23 mouse cellular contexts compared by ENCODE assay signal in genomic region chr14:103529733-103530367, GRCm38 (mm10). TPM values are rescaled to one million over a fixed set of nuclear protein-coding genes. Genes with fewer than 3 reads are reported as not detected.
A peak's percentile ranks its signal among the peaks of the same experiment; 100 is the strongest.
DNase-seq lines count a peak whose midpoint lies in the region; ATAC-seq lines count a peak whose summit lies in the region.
"Had no signal": no experiment of that assay in that cellular context is flagged by ENCODE, and none has a peak within 500 bp of the region (broad histone marks: within the 10 kb centered on the region; RNA-seq: fewer than 3 reads in every experiment).

No protein-coding gene starts in this region.

- peaks cover 11% of the 10 kb centered on the region for H3K4me1 ChIP-seq in midbrain, embryonic 10.5 days
- H3K4me1 ChIP-seq in midbrain, embryonic 15.5 days, result peaks cover 6% of the 10 kb centered on the region; the same call in 1 of the 2 replicates
- peaks cover 6% of the 10 kb centered on the region; the same call in 1 of the 2 replicates for H3K4me1 ChIP-seq in hindbrain, embryonic 15.5 days (replicated peaks)
- H3K4me1 ChIP-seq in neural tube, embryonic 14.5 days (ENCODE audit: control insufficient read depth, insufficient read depth, low read length), result peaks cover 7% of the 10 kb centered on the region; the same call in 1 of the 2 replicates
- H3K4me1 ChIP-seq: embryonic facial prominence, embryonic 12.5 days; heart, embryonic 13.5 days; kidney, embryonic 15.5 days had no signal

- H3K4me2 ChIP-seq in midbrain, embryonic 15.5 days, result no peak overlapping the region
- H3K4me2 ChIP-seq in hindbrain, embryonic 15.5 days, result no peak overlapping the region; the same call in 1 of the 2 replicates
- H3K4me2 ChIP-seq in neural tube, embryonic 14.5 days (ENCODE audit: low read depth, low read length), result no peak overlapping the region
- H3K4me2 ChIP-seq: embryonic facial prominence, embryonic 12.5 days; heart, embryonic 13.5 days; kidney, embryonic 15.5 days; liver, embryonic 11.5 days; lung, embryonic 14.5 days had no signal

- DNase-seq in midbrain, embryonic 10.5 days (ENCODE audit: low spot score), result peak; percentile 37
- DNase-seq in embryo, embryonic 11 days, result peak; percentile 47
- no peak for DNase-seq in left cerebral cortex, adult 9 months (ENCODE audit: low spot score in 2 of 2)
- no peak for DNase-seq in cerebellum, adult 9-10 months
- DNase-seq: adrenal gland, adult 2 months; gastrocnemius, adult 2 months; heart, postnatal 36 days; left cerebral cortex, postnatal 4 days; lung, embryonic 14.5 days; right cerebral cortex, adult 18-20 months; thymus, adult 18-20 months had no signal

- no peaks in the 10 kb centered on the region for H3K27me3 ChIP-seq in midbrain, embryonic 10.5 days (ENCODE audit: low read depth, poor library complexity, severe bottlenecking)
- H3K27me3 ChIP-seq in midbrain, embryonic 15.5 days (replicated peaks), result no peaks in the 10 kb centered on the region
- H3K27me3 ChIP-seq in hindbrain, embryonic 15.5 days, result no peaks in the 10 kb centered on the region
- no peaks in the 10 kb centered on the region for H3K27me3 ChIP-seq in neural tube, embryonic 14.5 days (ENCODE audit: control insufficient read depth, insufficient read depth, low read length)
- H3K27me3 ChIP-seq: embryonic facial prominence, embryonic 12.5 days; heart, embryonic 13.5 days; kidney, embryonic 15.5 days had no signal

- no peak for ATAC-seq in midbrain, embryonic 15.5 days (replicated peaks)
- ATAC-seq in hindbrain, embryonic 15.5 days (ENCODE audit: low FRiP score, low read depth), result 0 out of 2 replicates have a peak, but pooled peaks have one; percentile 45
- ATAC-seq in neural tube, embryonic 14.5 days (ENCODE audit: low read depth), result peak; percentile 24; the same call in 1 of the 2 replicates
- ATAC-seq: intestine, embryonic 16.5 days had no signal

- peaks cover 8% of the 10 kb centered on the region; the same call in 1 of the 2 replicates for H3K9me3 ChIP-seq in midbrain, embryonic 10.5 days (replicated peaks)
- no peaks in the 10 kb centered on the region for H3K9me3 ChIP-seq in midbrain, embryonic 15.5 days
- H3K9me3 ChIP-seq in hindbrain, embryonic 15.5 days, result no peaks in the 10 kb centered on the region
- H3K9me3 ChIP-seq in neural tube, embryonic 14.5 days (ENCODE audit: control insufficient read depth, low read length), result no peaks in the 10 kb centered on the region
- H3K9me3 ChIP-seq: kidney, embryonic 15.5 days had no signal

- no peak overlapping the region for H3K9ac ChIP-seq in midbrain, embryonic 15.5 days
- no peak overlapping the region for H3K9ac ChIP-seq in hindbrain, embryonic 15.5 days
- H3K9ac ChIP-seq in neural tube, embryonic 14.5 days (replicated peaks; ENCODE audit: low read depth, low read length), result no peak overlapping the region
- H3K9ac ChIP-seq: embryonic facial prominence, embryonic 12.5 days; heart, embryonic 13.5 days; kidney, embryonic 15.5 days; lung, embryonic 14.5 days had no signal

- H3K27ac ChIP-seq in midbrain, embryonic 10.5 days (replicated peaks), result peak overlapping the region; percentile 70
- H3K27ac ChIP-seq in midbrain, embryonic 15.5 days, result no peak overlapping the region
- no peak overlapping the region for H3K27ac ChIP-seq in hindbrain, embryonic 15.5 days (replicated peaks)
- H3K27ac ChIP-seq in neural tube, embryonic 14.5 days (ENCODE audit: low read depth, low read length), result no peak overlapping the region
- H3K27ac ChIP-seq: embryonic facial prominence, embryonic 12.5 days; gastrocnemius, adult 2 months; heart, embryonic 13.5 days; kidney, embryonic 15.5 days; macrophage had no signal

- 36% methylated on average over 13 of the region's 13 CpGs for WGBS in midbrain, embryonic 10.5 days
- 23% methylated on average over 13 of the region's 13 CpGs for WGBS in midbrain, embryonic 15.5 days
- WGBS in hindbrain, embryonic 15.5 days, result 21% methylated on average over 13 of the region's 13 CpGs
- 30% methylated on average over 13 of the region's 13 CpGs for WGBS in neural tube, embryonic 14.5 days

- peak overlapping the region; percentile 26; the same call in 1 of the 2 replicates for H3K4me3 ChIP-seq in midbrain, embryonic 10.5 days
- no peak overlapping the region for H3K4me3 ChIP-seq in midbrain, embryonic 15.5 days
- no peak overlapping the region for H3K4me3 ChIP-seq in hindbrain, embryonic 15.5 days
- H3K4me3 ChIP-seq in neural tube, embryonic 14.5 days (ENCODE audit: low read depth, low read length), result no peak overlapping the region
- H3K4me3 ChIP-seq: embryonic facial prominence, embryonic 12.5 days; gastrocnemius, adult 2 months; heart, embryonic 13.5 days; kidney, embryonic 15.5 days had no signal

- H3K36me3 ChIP-seq in midbrain, embryonic 10.5 days, result 0 out of 2 replicates have a peak, but pooled peaks cover 3% of the 10 kb centered on the region
- no peaks in the 10 kb centered on the region for H3K36me3 ChIP-seq in midbrain, embryonic 15.5 days (replicated peaks)
- no peaks in the 10 kb centered on the region for H3K36me3 ChIP-seq in hindbrain, embryonic 15.5 days
- no peaks in the 10 kb centered on the region for H3K36me3 ChIP-seq in neural tube, embryonic 14.5 days (ENCODE audit: control insufficient read depth, insufficient read depth, low read length)
- H3K36me3 ChIP-seq: embryonic facial prominence, embryonic 12.5 days; G1E; heart, embryonic 13.5 days; kidney, embryonic 15.5 days had no signal

RNA-seq across cellular contexts. Expression of gene Scel, which starts 16.7 kb away (rescaled TPM):
- 0.22 and 0.38 TPM in 2 replicates for polyA plus RNA-seq in midbrain, embryonic 10.5 days (2016; fragmentation: Nextera tagmentation; extraction: Ambion mirVana)
- 0.14 and 0.19 TPM in 2 replicates for polyA plus RNA-seq in midbrain, embryonic 15.5 days (2015; fragmentation: Nextera tagmentation; extraction: Ambion mirVana)
- 0.08 and 0.13 TPM in 2 replicates for polyA plus RNA-seq in hindbrain, embryonic 15.5 days (2015; fragmentation: Nextera tagmentation; extraction: Ambion mirVana)
- polyA plus RNA-seq in neural tube, embryonic 14.5 days (2014; fragmentation: Nextera tagmentation; extraction: Ambion mirVana), result 0.13 and 0.32 TPM in 2 replicates
- polyA plus RNA-seq: G1E; large intestine, adult 2 months; small intestine, adult 2 months had no signal

Comparison
In these comparisons a context has a peak if more than half of its experiments do, and no peak if none do; other contexts are left out.
1. DNase-seq: peak in midbrain, embryonic 10.5 days (single experiment) and embryo, embryonic 11 days (single experiment); none in left cerebral cortex, adult 9 months (0 of 2) and cerebellum, adult 9-10 months (single experiment).